Mouse (Mus musculus) midbrain, embryonic 15.5 days (tissue): ENCODE measurements around the gene Olfr1106. TPM values are rescaled to one million over a fixed set of nuclear protein-coding genes. Genes with fewer than 3 reads are reported as not detected.

Source experiments
- ATAC-seq: fragments of 200-750 bp; cut with Nextera tagmentation; replicated peaks from 2 replicates; pipeline ENCODE4 v1.8.0; 2017; ENCODE audit warnings: moderate TSS enrichment
- H3K27ac ChIP-seq: fragments of 300-500 bp; sonication (generic); 2 replicates; pipeline ENCODE4 v1.5.1; 2015; ENCODE audit warnings: mild to moderate bottlenecking, inconsistent platforms
- H3K27me3 ChIP-seq: fragments of 300-500 bp; sonication (generic); replicated peaks from 2 replicates; pipeline ENCODE4 v1.6.1; 2015; ENCODE audit warnings: inconsistent platforms
- H3K36me3 ChIP-seq: fragments of 300-500 bp; sonication (generic); replicated peaks from 2 replicates; pipeline ENCODE4 v1.6.1; 2015; ENCODE audit warnings: inconsistent platforms
- H3K4me1 ChIP-seq: fragments of 300-500 bp; sonication (generic); 2 replicates; pipeline ENCODE4 v1.6.1; 2015; ENCODE audit warnings: inconsistent platforms
- H3K4me2 ChIP-seq: fragments of 300-500 bp; sonication (generic); 2 replicates; pipeline ENCODE4 v1.6.1; 2015; ENCODE audit warnings: inconsistent platforms, mild to moderate bottlenecking, moderate library complexity
- H3K4me3 ChIP-seq: fragments of 300-500 bp; sonication (generic); 2 replicates; pipeline ENCODE4 v1.5.1; 2015; ENCODE audit warnings: mild to moderate bottlenecking, inconsistent platforms
- H3K9ac ChIP-seq: fragments of 300-500 bp; sonication (generic); 2 replicates; pipeline ENCODE4 v1.6.1; 2015; ENCODE audit warnings: mild to moderate bottlenecking, inconsistent platforms
- H3K9me3 ChIP-seq: fragments of 300-500 bp; sonication (generic); 2 replicates; pipeline ENCODE4 v1.6.1; 2016; ENCODE audit warnings: inconsistent platforms
- WGBS: fragments of 180-500 bp; shearing (Covaris S2); methylation state at CpG from one replicate; pipeline ENCODE4 v1.1.7; 2015; ENCODE audit warnings: mixed read lengths; 5-methylcytosine and 5-hydroxymethylcytosine counted together
- polyA plus RNA-seq: library from polyadenylated mRNA; unstranded; fragments of >200 nt; fragmentation: Nextera tagmentation; extraction: Ambion mirVana; gene quantifications from 2 replicates; pipeline ENCODE4 v1.2.1, GENCODE M21; 2015

Gene Olfr1106
- not detected in 2 replicates for polyA plus RNA-seq

DNA sequence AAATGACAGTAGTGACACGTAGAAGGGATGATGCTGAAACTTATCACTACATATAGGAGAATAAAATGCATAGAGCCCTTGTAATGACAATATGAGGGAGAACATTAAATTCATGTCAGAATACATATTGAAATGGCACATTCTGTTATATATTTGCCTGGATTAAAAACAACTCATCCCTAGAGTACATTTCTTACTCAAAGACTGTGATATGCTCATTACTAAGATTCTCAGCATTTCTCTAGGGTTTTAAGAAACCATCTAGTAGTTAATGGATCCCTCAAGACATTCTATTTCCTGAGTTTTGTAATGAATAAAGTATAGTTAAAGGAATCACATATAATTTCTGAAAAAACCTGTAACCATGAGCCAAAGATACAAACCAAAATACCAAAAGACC lies at the start of gene Olfr1106:
Olfr1106 (minus strand) TSS at position 101 of the 400 bp plus-strand sequence.
- Histone ChIP-seq H3K4me1 (no peaks in the 10 kb centered on the region), H3K9me3 (no peaks in the 10 kb centered on the region), H3K27ac (no peak within 1 kb of the TSS), H3K27me3 (no peaks in the 10 kb centered on the region), H3K36me3 (no peaks in the 10 kb centered on the region), H3K4me2 (no peak within 1 kb of the TSS), H3K9ac (no peak within 1 kb of the TSS), H3K4me3 (no peak within 1 kb of the TSS)
- 83% methylated on average over 1 of the region's 1 CpGs for WGBS
- no peak for ATAC-seq

DNA sequence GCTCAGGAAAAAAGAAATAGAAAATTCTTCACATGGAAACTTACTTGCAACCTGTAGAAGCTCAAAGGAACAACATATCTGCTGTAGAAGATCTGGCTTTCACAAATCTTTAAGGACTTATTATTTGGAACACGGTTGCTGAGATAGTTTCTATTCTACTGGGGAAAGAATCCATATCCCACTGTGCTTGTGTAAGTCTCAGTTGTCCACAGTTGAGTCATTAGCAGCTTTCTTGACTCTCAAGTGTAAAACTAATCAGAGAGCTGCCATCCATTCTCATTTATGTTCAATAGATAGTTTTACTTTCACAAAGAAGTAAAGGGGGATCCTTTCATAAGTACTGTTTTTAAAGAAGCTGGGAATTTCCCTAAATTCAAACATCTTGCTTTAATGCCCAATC lies 43.8 kb upstream of the Olfr1106 start, which contains the start of gene Olfr1109:
Olfr1109 (minus strand) TSS at position 101 of the 400 bp plus-strand sequence.
- H3K27me3 ChIP-seq = no peaks in the 10 kb centered on the region
- no peak within 1 kb of the TSS for H3K4me3 ChIP-seq
- no peak within 1 kb of the TSS for H3K27ac ChIP-seq
- H3K4me1 ChIP-seq = no peaks in the 10 kb centered on the region
- H3K36me3 ChIP-seq = no peaks in the 10 kb centered on the region
- no peak for ATAC-seq
- H3K4me2 ChIP-seq = no peak within 1 kb of the TSS
- WGBS = 55% methylated on average over 1 of the region's 1 CpGs
- H3K9me3 ChIP-seq = no peaks in the 10 kb centered on the region
- no peak within 1 kb of the TSS for H3K9ac ChIP-seq

DNA sequence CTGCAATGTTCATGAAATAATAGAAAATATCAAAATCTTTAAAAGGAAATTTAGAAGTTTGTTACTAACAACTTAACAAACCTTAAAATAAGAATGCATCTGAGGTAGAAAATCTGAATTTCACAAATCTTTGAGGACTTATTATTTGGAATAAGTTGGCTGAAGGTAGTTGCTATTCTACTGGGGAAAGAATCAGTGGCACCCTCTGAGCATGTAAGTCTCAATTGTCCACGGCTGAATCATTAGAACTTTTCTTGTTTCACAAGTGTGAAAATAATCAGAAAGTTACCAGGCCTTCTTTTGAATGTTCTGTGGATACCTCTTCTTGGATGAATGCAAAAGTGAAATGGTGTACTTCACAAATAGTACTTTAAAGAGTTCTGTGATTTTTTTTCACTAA lies 23.6 kb upstream of the Olfr1106 start, which contains the start of gene Olfr1107:
Olfr1107 (minus strand) TSS at position 101 of the 400 bp plus-strand sequence.
- H3K36me3 ChIP-seq = no peaks in the 10 kb centered on the region
- no peaks in the 10 kb centered on the region for H3K9me3 ChIP-seq
- H3K27me3 ChIP-seq = no peaks in the 10 kb centered on the region
- H3K4me2 ChIP-seq = no peak within 1 kb of the TSS
- ATAC-seq = no peak
- no peak within 1 kb of the TSS for H3K27ac ChIP-seq
- no peak within 1 kb of the TSS for H3K9ac ChIP-seq
- H3K4me1 ChIP-seq = no peaks in the 10 kb centered on the region
- no peak within 1 kb of the TSS for H3K4me3 ChIP-seq
- WGBS = 84% methylated on average over 1 of the region's 1 CpGs

DNA sequence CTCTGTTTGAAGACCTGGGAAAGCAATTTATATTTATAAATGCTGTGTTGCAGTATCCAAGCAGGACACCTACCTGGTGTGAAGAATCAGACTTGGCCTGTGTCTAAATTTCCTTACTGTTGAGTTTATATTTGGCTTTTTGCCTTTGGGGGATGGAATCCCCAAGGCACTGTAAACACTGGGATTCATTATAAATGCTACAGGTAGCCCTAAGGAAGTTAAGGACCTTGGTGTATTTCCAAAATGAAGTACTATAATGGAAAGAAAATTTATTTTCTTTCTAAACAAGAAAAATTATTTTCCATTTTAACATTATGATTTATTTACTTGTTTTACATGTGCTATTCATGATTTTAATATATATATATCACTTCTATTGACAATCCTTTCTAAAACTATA lies 15.6 kb downstream of the Olfr1106 start, which contains the start of gene Olfr1105:
Olfr1105 (minus strand) TSS at position 101 of the 400 bp plus-strand sequence.
- Histone ChIP-seq H3K27ac (no peak within 1 kb of the TSS), H3K36me3 (no peaks in the 10 kb centered on the region), H3K4me2 (no peak within 1 kb of the TSS), H3K4me1 (no peaks in the 10 kb centered on the region), H3K9ac (no peak within 1 kb of the TSS), H3K4me3 (no peak within 1 kb of the TSS), H3K27me3 (no peaks in the 10 kb centered on the region), H3K9me3 (no peaks in the 10 kb centered on the region)
- no peak for ATAC-seq

DNA sequence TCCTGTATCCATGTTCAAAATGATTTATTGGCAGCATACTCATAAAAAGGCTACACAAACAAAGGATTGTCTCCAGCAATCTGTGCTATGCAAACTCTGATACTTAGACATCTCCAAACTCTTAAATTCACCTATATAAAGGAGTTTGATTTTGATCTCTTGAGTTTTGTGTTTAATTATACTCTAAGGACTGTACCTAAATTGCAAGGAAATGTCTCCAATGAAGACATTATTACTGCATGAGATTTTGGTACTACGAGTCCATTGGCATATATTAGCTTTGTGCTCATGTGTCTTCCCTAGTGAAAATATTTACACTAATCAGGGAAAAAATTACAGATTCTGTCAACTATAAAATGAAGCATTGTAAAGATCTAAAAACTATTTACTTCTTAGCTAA lies 25.1 kb downstream of the Olfr1106 start, which contains the start of gene Olfr1104:
Olfr1104 (minus strand) TSS at position 101 of the 400 bp plus-strand sequence.
- Histone ChIP-seq H3K4me1 (no peaks in the 10 kb centered on the region), H3K4me3 (no peak within 1 kb of the TSS), H3K36me3 (no peaks in the 10 kb centered on the region), H3K27ac (no peak within 1 kb of the TSS), H3K4me2 (no peak within 1 kb of the TSS), H3K27me3 (no peaks in the 10 kb centered on the region), H3K9me3 (no peaks in the 10 kb centered on the region; the same call in 1 of the 2 replicates), H3K9ac (no peak within 1 kb of the TSS)
- ATAC-seq = no peak
- WGBS = 86% methylated on average over 1 of the region's 1 CpGs

DNA sequence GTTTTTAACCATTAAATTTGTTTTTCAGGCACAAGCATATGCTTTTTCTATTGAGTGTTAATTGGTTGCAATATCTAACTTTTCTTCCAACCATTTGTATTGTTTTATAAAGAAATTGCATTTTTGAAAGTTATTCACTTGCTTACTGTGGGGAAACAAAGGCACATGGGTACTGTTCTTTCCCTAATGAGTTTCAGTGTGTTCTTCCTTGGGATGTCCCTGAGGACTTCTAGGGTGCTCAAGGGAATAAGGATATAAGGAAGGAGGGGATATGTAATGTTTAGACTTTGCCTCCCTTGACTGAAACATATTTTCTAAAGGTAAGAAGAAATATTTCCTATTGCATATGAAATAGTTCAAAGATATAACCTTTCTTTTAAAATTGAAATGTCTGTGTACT lies 54.0 kb downstream of the Olfr1106 start, which contains the start of gene Olfr1102:
Olfr1102 (plus strand) TSS at position 301 of the 400 bp plus-strand sequence.
- no peak within 1 kb of the TSS for H3K9ac ChIP-seq
- no peak for ATAC-seq
- H3K4me3 ChIP-seq = no peak within 1 kb of the TSS
- H3K4me1 ChIP-seq = no peaks in the 10 kb centered on the region
- H3K9me3 ChIP-seq = no peaks in the 10 kb centered on the region
- H3K36me3 ChIP-seq = no peaks in the 10 kb centered on the region
- no peak within 1 kb of the TSS for H3K27ac ChIP-seq
- no peak within 1 kb of the TSS for H3K4me2 ChIP-seq
- no peaks in the 10 kb centered on the region for H3K27me3 ChIP-seq

Other genes starting within 250 kb of the Olfr1106 start
- gene Olfr141, start 242.3 kb downstream of the Olfr1106 start, polyA plus RNA-seq = not detected in 2 replicates
- not detected in 2 replicates for gene Olfr1094, start 227.6 kb downstream of the Olfr1106 start, polyA plus RNA-seq
- not detected in 2 replicates for gene Olfr1095, start 200.6 kb downstream of the Olfr1106 start, polyA plus RNA-seq
- not detected in 2 replicates for gene Gm13723, start 177.5 kb downstream of the Olfr1106 start, polyA plus RNA-seq
- gene Olfr1097, start 160.1 kb downstream of the Olfr1106 start, polyA plus RNA-seq = not detected in 2 replicates
- gene Olfr1098, start 127.7 kb downstream of the Olfr1106 start, polyA plus RNA-seq = not detected in 2 replicates
- not detected in 2 replicates for gene Olfr1099, start 91.6 kb downstream of the Olfr1106 start, polyA plus RNA-seq
- gene Olfr1100, start 72.3 kb downstream of the Olfr1106 start, polyA plus RNA-seq = not detected in 2 replicates
- not detected in 2 replicates for gene Olfr1101, start 61.1 kb downstream of the Olfr1106 start, polyA plus RNA-seq
- not detected in 2 replicates for gene Olfr1102, start 53.9 kb downstream of the Olfr1106 start, polyA plus RNA-seq
- not detected in 2 replicates for gene Olfr1104, start 25.2 kb downstream of the Olfr1106 start, polyA plus RNA-seq
- gene Olfr1105, start 15.7 kb downstream of the Olfr1106 start, polyA plus RNA-seq = not detected in 2 replicates
- gene Olfr1107, start 23.5 kb upstream of the Olfr1106 start, polyA plus RNA-seq = not detected in 2 replicates
- gene Olfr1109, start 43.7 kb upstream of the Olfr1106 start, polyA plus RNA-seq = not detected in 2 replicates
- not detected in 2 replicates for gene Olfr259, start 62.3 kb upstream of the Olfr1106 start, polyA plus RNA-seq
- not detected in 2 replicates for gene Olfr1110, start 88.0 kb upstream of the Olfr1106 start, polyA plus RNA-seq
- not detected in 2 replicates for gene Olfr1111, start 100.4 kb upstream of the Olfr1106 start, polyA plus RNA-seq
- gene Olfr1112, start 135.5 kb upstream of the Olfr1106 start, polyA plus RNA-seq = not detected in 2 replicates
- gene Olfr1113, start 156.7 kb upstream of the Olfr1106 start, polyA plus RNA-seq = not detected in 2 replicates
- not detected in 2 replicates for gene Olfr1115, start 195.7 kb upstream of the Olfr1106 start, polyA plus RNA-seq
- not detected in 2 replicates for gene Olfr1116, start 215.3 kb upstream of the Olfr1106 start, polyA plus RNA-seq